Mouse (Mus musculus) brain, embryonic 14.5 days (tissue): ENCODE data around the gene Pip4k2a. TPM values are rescaled to one million over a fixed set of nuclear protein-coding genes. Genes with fewer than 3 reads are reported as not detected.
A peak's percentile ranks its signal among the peaks of the same experiment; 100 is the strongest.
"Not testable (repeated sequence)": the region's sequence is repeated elsewhere in the genome, so short reads cannot be mapped to it uniquely, and the experiment has no call there.

Experiments
- DNase-seq: peaks from one replicate; pipeline ENCODE4 v3.0.0-alpha.2; 2011; ENCODE audit warnings: low read depth
- CTCF ChIP-seq: fragments of 200-500 bp; IDR thresholded peaks from 2 replicates; pipeline ENCODE4 v1.5.1; 2012; ENCODE audit warnings: inconsistent platforms, mild to moderate bottlenecking, moderate library complexity, borderline replicate concordance; ENCODE audit not compliant: insufficient read depth, insufficient read length; ENCODE audit errors: extremely low read depth
- POLR2A ChIP-seq: fragments of 200-500 bp; IDR thresholded peaks from 2 replicates; pipeline ENCODE4 v1.6.1; 2012; ENCODE audit warnings: mild to moderate bottlenecking, inconsistent platforms, borderline replicate concordance; ENCODE audit not compliant: poor library complexity, insufficient read depth, insufficient read length, severe bottlenecking; ENCODE audit errors: extremely low read depth
- polyA plus RNA-seq: library from polyadenylated mRNA; depleted of rRNA; stranded (reverse); fragments of >200 nt; gene quantifications from 2 replicates; pipeline ENCODE4 v1.2.3, GENCODE M21; 2012; rRNA removed

Gene Pip4k2a
- polyA plus RNA-seq = 13.3 and 17.9 TPM in 2 replicates

GRCm38 (mm10) chr2:18998054-18998478 is at the start of gene Pip4k2a, which contains the start of gene 4930426L09Rik:
TSS of gene Pip4k2a (minus strand) at chr2:18998126.
TSS of gene 4930426L09Rik (plus strand) at chr2:18998343.
- peak; percentile 96 for DNase-seq
- TF ChIP-seq POLR2A (peak; percentile 76; the same call in 1 of the 2 replicates), CTCF (no peak)

GRCm38 (mm10) chr2:19037907-19038570 is 40.1 kb upstream of the Pip4k2a start:
- DNase-seq = no peak
- TF ChIP-seq POLR2A (no peak), CTCF (no peak)

- DNase-seq = no peak
- TF ChIP-seq POLR2A (no peak), CTCF (no peak)
Observed at GRCm38 (mm10) chr2:19037430-19037829, 39.5 kb upstream of the Pip4k2a start.

GRCm38 (mm10) chr2:19024807-19025206 is 26.9 kb upstream of the Pip4k2a start:
- no peak for DNase-seq

GRCm38 (mm10) chr2:19018034-19018433 is 20.1 kb upstream of the Pip4k2a start:
- DNase-seq = no peak
- no peak for TF ChIP-seq POLR2A
- TF ChIP-seq CTCF = no peak

More at GRCm38 (mm10) chr2:19024807-19025206, 26.9 kb upstream of the Pip4k2a start:
- TF ChIP-seq POLR2A (no peak), CTCF (no peak)

GRCm38 (mm10) chr2:19016839-19017238 is 18.9 kb upstream of the Pip4k2a start:
- DNase-seq = no peak
- TF ChIP-seq CTCF (no peak), POLR2A (no peak)

GRCm38 (mm10) chr2:19016348-19016747 is 18.4 kb upstream of the Pip4k2a start:
- TF ChIP-seq POLR2A (no peak), CTCF (no peak)
- DNase-seq = no peak

- TF ChIP-seq POLR2A = no peak
- TF ChIP-seq CTCF = no peak
- DNase-seq = no peak
Observed at GRCm38 (mm10) chr2:19011443-19011842, 13.5 kb upstream of the Pip4k2a start.

GRCm38 (mm10) chr2:19010541-19010940 is 12.6 kb upstream of the Pip4k2a start:
- DNase-seq = not testable (repeated sequence)

- TF ChIP-seq CTCF (no peak), POLR2A (no peak)
- DNase-seq = no peak
Observed at GRCm38 (mm10) chr2:19007580-19007979, 9.7 kb upstream of the Pip4k2a start.

- TF ChIP-seq POLR2A = no peak
- TF ChIP-seq CTCF = no peak
- no peak for DNase-seq
Observed at GRCm38 (mm10) chr2:19006124-19006523, 8.2 kb upstream of the Pip4k2a start.

- DNase-seq = no peak
Observed at GRCm38 (mm10) chr2:19004801-19005200, 6.9 kb upstream of the Pip4k2a start.

More at GRCm38 (mm10) chr2:19004801-19005200, 6.9 kb upstream of the Pip4k2a start:
- TF ChIP-seq CTCF (no peak), POLR2A (no peak)
